Mouse (Mus musculus) kidney, embryonic 16.5 days (tissue): ENCODE measurements around the gene Tceanc2. TPM values are rescaled to one million over a fixed set of nuclear protein-coding genes. Genes with fewer than 3 reads are reported as not detected.

Experiments
- ATAC-seq: fragments of 200-750 bp; cut with Nextera tagmentation; 2 replicates; pipeline ENCODE4 v1.8.0; 2017; ENCODE audit warnings: moderate TSS enrichment; ENCODE audit not compliant: low FRiP score, low TSS enrichment
- H3K27ac ChIP-seq: fragments of 300-500 bp; sonication (generic); 2 replicates; pipeline ENCODE4 v1.5.1; 2014; ENCODE audit warnings: low read length
- H3K27me3 ChIP-seq: fragments of 300-500 bp; sonication (generic); 2 replicates; pipeline ENCODE4 v1.6.1; 2014; ENCODE audit warnings: low read length, control low read depth, mixed read lengths; ENCODE audit not compliant: insufficient read depth
- H3K36me3 ChIP-seq: fragments of 300-500 bp; sonication (generic); 2 replicates; pipeline ENCODE4 v1.6.1; 2014; ENCODE audit warnings: low read length, control low read depth, mixed read lengths; ENCODE audit not compliant: insufficient read depth
- H3K4me1 ChIP-seq: fragments of 300-500 bp; sonication (generic); 2 replicates; pipeline ENCODE4 v1.6.1; 2014; ENCODE audit warnings: low read length, control low read depth, mixed read lengths; ENCODE audit not compliant: insufficient read depth
- H3K4me2 ChIP-seq: fragments of 300-500 bp; sonication (generic); replicated peaks from 2 replicates; pipeline ENCODE4 v1.6.1; 2014; ENCODE audit warnings: low read depth, low read length
- H3K4me3 ChIP-seq: fragments of 300-500 bp; sonication (generic); 2 replicates; pipeline ENCODE4 v1.5.1; 2014; ENCODE audit warnings: mild to moderate bottlenecking, low read length
- H3K9ac ChIP-seq: fragments of 300-500 bp; sonication (generic); replicated peaks from 2 replicates; pipeline ENCODE4 v1.6.1; 2014; ENCODE audit warnings: low read length
- H3K9me3 ChIP-seq: fragments of 300-500 bp; sonication (generic); 2 replicates; pipeline ENCODE4 v1.6.1; 2016; ENCODE audit warnings: low read length, control low read depth
- WGBS: fragments of 180-500 bp; shearing (Covaris S2); extraction: QIAGEN DNeasy Blood & Tissue Kit; methylation state at CpG from one replicate; pipeline ENCODE4 v1.1.7; 2014; 5-methylcytosine and 5-hydroxymethylcytosine counted together
- polyA plus RNA-seq: library from polyadenylated mRNA; unstranded; fragments of >200 nt; fragmentation: Nextera tagmentation; extraction: Ambion mirVana; gene quantifications from 2 replicates; pipeline ENCODE4 v1.2.1, GENCODE M21; 2015

Gene Tceanc2
- polyA plus RNA-seq, 1 experiment from 2014 or later: 29.7 TPM

DNA sequence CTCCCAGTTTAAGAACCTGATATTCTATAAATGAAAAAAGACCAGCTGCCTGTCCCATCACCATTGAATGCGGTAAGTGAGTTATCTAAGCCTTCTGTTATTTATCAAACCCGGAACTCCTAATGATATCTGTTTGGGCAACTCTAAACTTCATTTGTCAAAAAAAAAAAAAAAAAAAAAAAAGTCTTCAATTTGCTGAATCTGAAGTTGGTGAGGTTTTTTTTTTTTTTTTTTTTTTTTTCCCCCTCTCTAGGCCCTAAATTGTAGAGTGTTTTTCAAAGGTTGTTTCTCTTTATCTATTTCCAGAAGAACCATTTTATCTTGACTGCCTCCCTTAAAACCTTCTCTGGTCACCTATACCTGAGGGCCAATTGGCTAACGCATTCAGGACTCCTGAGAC lies 44.0 kb downstream of the Tceanc2 start:
- Histone ChIP-seq H3K4me3 (no peak overlapping the region), H3K4me2 (no peak overlapping the region), H3K27me3 (no peaks in the 10 kb centered on the region), H3K36me3 (no peaks in the 10 kb centered on the region), H3K9me3 (no peaks in the 10 kb centered on the region), H3K27ac (0 out of 2 replicates have a peak overlapping the region, but pooled peaks have one; percentile 43), H3K9ac (no peak overlapping the region), H3K4me1 (peaks cover 56% of the 10 kb centered on the region)
- 84% methylated on average over 3 of the region's 3 CpGs for WGBS
- ATAC-seq: no peak

DNA sequence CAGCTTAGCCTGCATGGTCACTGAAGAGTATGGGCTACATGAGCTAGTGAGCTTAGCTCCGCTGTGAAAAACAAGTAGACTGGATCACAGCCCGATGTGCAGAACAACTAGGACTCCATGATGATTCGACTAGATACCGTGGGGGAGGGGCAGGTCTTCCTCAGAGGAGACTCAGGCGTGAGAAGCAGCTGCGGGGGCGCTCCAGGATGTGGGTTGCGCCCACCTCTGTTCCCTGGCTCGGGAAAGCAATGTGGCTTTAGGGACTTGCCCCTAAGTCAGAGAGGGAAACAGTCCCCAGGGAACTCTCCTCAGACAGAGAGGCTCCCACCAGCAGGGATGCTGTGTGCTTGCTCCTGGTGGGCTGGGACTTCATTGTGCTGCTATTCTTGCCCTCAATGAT lies 48.4 kb downstream of the Tceanc2 start:
- Histone ChIP-seq H3K36me3 (no peaks in the 10 kb centered on the region), H3K4me3 (no peak overlapping the region), H3K27me3 (no peaks in the 10 kb centered on the region), H3K27ac (no peak overlapping the region), H3K9me3 (no peaks in the 10 kb centered on the region), H3K4me2 (no peak overlapping the region), H3K9ac (no peak overlapping the region), H3K4me1 (peaks cover 43% of the 10 kb centered on the region)
- WGBS: 19% methylated on average over 9 of the region's 9 CpGs
- ATAC-seq: 0 out of 2 replicates have a peak, but pooled peaks have one; percentile 3

DNA sequence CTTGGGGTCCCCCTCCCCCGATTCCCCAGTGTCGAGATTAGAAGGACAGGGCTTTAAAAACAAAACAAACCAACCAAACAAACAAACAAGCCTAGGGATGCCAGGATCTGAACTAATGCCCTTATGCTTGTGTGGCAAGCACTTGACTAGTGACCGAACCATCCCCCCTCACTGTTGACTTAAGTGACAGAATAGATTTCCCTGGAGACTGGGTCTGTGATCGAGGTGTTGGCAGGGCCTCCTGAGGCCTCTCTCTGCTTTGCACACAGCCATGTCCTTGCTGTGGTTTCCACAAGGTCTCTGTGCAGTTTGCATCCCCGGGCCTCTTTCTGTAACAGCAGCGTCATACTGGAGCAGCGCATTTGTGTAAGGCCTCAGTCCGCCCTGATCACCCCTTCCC lies 49.5 kb downstream of the Tceanc2 start:
- Histone ChIP-seq H3K4me3 (no peak overlapping the region), H3K9me3 (no peaks in the 10 kb centered on the region), H3K9ac (no peak overlapping the region), H3K4me1 (peaks cover 38% of the 10 kb centered on the region), H3K27me3 (no peaks in the 10 kb centered on the region), H3K36me3 (no peaks in the 10 kb centered on the region), H3K27ac (no peak overlapping the region), H3K4me2 (no peak overlapping the region)
- ATAC-seq: no peak
- 80% methylated on average over 8 of the region's 8 CpGs for WGBS

DNA sequence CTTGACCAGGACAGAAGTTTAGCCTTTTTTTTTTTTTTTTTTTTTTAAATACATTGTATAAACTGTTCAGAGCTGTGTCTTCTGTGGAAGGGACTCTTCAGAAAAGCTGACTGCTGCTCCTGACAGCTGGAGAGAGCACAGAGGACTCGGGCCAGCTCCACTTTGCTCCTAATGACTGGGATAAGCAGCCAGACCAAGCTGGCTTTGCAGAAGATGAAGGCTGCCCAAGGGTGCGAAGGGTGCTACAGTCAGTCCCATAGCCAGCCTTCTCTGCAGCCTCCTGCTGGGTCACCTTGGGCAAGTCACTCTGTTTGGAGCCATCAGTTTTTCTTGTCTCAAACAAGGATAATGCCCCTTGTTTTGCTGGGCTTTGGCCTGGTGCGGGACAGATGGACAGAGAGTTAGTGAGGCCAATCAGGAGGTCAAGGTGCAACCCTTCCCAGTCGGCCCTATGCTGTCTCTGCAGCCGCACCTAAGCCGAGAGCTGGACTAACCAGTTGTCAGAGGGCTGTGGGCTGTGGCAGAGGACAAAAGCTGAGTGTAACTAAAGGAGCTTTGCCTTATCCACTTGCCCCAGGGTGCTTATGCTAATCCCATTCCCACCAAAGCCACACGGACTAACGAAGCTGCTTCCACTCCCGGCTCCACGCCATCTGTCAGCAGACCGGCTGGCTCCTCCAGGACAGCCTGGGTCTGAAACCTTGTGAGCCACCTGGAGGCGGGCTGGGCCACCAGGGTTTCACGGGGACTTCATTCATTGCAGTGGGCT lies 50.8 kb downstream of the Tceanc2 start:
- ATAC-seq: no peak
- H3K27ac ChIP-seq: no peak overlapping the region

DNA sequence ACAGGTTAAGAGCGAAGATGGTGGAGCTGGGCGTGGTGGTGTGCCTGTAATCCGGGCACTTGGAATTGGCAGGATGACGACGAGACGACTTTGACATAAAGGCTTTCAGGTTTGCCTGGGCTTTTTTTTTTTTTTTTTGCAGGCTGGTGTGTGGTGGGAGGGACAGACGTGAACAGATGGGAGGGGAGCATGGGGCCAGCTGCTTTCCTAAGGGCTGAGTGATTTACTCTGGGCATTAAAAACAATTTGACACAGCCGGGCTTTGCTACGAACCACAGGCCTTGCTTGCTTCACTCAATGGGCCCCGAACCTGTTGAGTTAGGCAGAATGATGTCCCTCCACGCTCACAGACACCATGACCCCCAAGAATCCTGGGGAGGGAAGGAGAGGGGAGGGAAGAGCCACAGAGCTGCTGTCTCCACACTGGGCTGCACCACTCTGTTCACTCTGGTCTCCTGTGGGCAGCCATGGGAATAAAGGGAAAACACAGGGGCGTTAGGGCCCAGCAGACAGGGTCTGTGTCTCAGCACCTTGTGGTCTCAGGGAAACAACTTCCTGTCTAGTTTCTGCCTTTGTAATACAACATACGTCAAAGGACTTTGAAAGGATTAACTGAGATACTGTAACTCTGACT lies 51.9 kb downstream of the Tceanc2 start:
- WGBS: 37% methylated on average over 13 of the region's 13 CpGs

More for the DNA sequence above, 50.8 kb downstream of the Tceanc2 start:
- no peak overlapping the region for H3K9ac ChIP-seq
- no peaks in the 10 kb centered on the region for H3K36me3 ChIP-seq
- peaks cover 35% of the 10 kb centered on the region for H3K4me1 ChIP-seq
- H3K4me2 ChIP-seq: no peak overlapping the region
- 38% methylated on average over 13 of the region's 13 CpGs for WGBS
- no peaks in the 10 kb centered on the region for H3K9me3 ChIP-seq
- no peaks in the 10 kb centered on the region for H3K27me3 ChIP-seq
- H3K4me3 ChIP-seq: no peak overlapping the region

DNA sequence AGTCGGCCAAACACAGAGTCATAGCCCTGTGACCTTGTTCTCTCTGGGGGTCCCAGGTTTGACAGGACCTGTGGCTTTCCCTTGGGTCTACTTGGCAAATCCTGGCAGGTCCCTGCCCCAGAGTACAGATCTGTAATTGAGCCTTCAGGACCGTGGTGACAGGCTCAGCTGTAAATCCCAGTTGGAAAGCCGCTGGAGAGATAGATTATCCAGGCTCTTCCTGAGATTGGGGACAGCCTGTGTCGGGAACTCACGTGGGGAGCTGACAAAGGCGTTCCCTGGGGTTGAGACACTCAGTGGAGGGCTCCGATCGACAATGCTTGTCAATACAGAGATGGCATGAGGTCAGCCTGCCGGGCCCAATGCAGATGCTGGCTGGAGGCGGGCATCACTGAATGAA lies 52.5 kb downstream of the Tceanc2 start:
- no peak for ATAC-seq
- H3K4me3 ChIP-seq: no peak overlapping the region
- no peak overlapping the region for H3K9ac ChIP-seq
- peaks cover 31% of the 10 kb centered on the region for H3K4me1 ChIP-seq
- no peaks in the 10 kb centered on the region for H3K27me3 ChIP-seq
- WGBS: 44% methylated on average over 10 of the region's 10 CpGs
- no peaks in the 10 kb centered on the region for H3K9me3 ChIP-seq
- no peak overlapping the region for H3K4me2 ChIP-seq
- no peaks in the 10 kb centered on the region for H3K36me3 ChIP-seq
- H3K27ac ChIP-seq: no peak overlapping the region

More for the DNA sequence above, 51.9 kb downstream of the Tceanc2 start:
- no peaks in the 10 kb centered on the region for H3K36me3 ChIP-seq
- no peaks in the 10 kb centered on the region for H3K9me3 ChIP-seq
- no peak overlapping the region for H3K9ac ChIP-seq
- H3K4me2 ChIP-seq: no peak overlapping the region
- peaks cover 32% of the 10 kb centered on the region for H3K4me1 ChIP-seq
- no peaks in the 10 kb centered on the region for H3K27me3 ChIP-seq
- H3K4me3 ChIP-seq: no peak overlapping the region
- ATAC-seq: no peak
- H3K27ac ChIP-seq: no peak overlapping the region

DNA sequence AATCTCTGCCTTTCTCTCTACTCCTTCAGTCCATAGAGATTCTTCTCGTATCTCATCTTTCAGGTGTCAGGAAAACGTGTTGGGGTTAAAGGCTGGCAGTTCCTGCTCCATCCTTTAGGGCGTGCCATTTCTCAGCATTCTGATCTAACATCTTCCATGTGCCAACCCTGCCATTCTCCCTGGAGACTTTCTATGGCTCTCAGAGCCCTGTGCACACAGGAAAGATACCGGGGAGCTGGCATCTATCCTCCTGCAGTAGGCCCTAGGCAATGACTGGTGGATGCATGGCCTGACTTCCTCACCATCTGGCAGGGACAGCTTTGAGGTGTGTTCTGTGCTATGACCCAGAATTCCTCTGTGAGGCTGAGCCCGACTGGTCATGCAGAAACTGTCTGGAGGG lies 53.8 kb downstream of the Tceanc2 start:
- Histone ChIP-seq H3K27ac (no peak overlapping the region), H3K36me3 (no peaks in the 10 kb centered on the region), H3K9ac (no peak overlapping the region), H3K4me1 (peaks cover 27% of the 10 kb centered on the region), H3K4me2 (no peak overlapping the region), H3K4me3 (no peak overlapping the region), H3K27me3 (no peaks in the 10 kb centered on the region), H3K9me3 (no peaks in the 10 kb centered on the region)
- ATAC-seq: no peak
- 49% methylated on average over 5 of the region's 5 CpGs for WGBS

DNA sequence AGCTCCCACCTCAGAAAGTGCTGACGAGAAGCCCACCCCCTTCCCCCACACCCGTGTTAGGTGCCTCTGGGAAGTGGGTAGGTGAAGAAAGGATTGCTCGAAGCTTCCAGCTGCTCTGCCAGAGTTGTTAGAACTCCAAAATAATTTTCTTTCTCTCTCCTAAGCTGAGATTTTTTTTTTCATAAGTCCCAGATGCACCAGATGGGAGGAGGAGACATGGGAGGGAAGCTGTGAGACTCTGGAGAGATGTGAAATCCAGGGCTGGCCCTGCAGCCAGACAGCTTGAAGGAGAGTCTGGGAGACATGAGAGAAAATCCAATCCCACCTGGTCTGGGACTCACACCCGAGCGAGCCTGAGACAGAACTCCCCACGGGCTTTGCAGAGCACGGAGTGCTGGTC lies 54.5 kb downstream of the Tceanc2 start:
- H3K4me3 ChIP-seq: no peak overlapping the region
- no peak overlapping the region for H3K9ac ChIP-seq
- H3K27me3 ChIP-seq: no peaks in the 10 kb centered on the region
- 54% methylated on average over 7 of the region's 7 CpGs for WGBS
- H3K36me3 ChIP-seq: no peaks in the 10 kb centered on the region
- H3K9me3 ChIP-seq: no peaks in the 10 kb centered on the region
- ATAC-seq: no peak
- no peak overlapping the region for H3K4me2 ChIP-seq
- peaks cover 27% of the 10 kb centered on the region for H3K4me1 ChIP-seq
- H3K27ac ChIP-seq: no peak overlapping the region

DNA sequence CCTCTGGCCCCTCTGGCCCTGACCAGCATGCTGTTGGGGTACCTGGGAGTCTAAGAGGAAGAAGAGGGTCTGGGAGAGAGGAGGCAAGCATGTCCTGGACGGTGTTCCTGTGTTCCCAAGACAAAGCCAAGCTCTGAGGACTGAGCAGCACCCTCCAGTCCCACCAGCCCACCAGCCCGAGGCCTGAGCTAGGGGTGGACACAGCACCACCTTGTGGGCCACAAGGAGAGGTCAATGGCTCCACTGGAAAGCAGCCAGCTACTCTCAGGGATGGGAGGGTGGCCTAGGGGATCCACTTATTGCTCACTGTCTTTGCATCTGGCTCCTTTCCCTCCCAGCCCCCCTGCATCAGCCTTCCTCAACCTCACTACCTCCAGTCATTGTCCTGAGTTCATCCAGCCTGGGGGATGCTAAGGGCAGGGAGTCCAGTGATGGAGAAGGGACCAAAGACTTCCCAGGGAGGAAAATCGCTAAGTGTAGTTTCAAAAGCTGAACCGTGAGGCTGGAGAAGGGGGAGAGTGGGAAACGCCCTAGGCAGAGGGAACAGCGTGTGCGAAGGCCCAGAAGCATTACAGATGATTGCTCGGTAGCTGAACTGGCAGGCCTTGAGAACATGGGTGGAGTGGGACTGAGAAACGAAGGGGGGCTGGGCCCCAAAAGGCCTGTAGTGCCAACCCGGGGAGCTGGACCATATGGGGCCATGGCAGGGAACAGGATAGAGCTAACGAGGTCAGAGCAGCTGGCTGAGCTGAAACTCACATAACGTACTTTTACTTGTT lies 57.6 kb downstream of the Tceanc2 start:
- H3K9ac ChIP-seq: no peak overlapping the region
- ATAC-seq: peak; percentile 64
- 58% methylated on average over 12 of the region's 12 CpGs for WGBS
- H3K9me3 ChIP-seq: no peaks in the 10 kb centered on the region
- H3K27me3 ChIP-seq: no peaks in the 10 kb centered on the region
- H3K4me1 ChIP-seq: peaks cover 8% of the 10 kb centered on the region; the same call in 1 of the 2 replicates
- H3K4me2 ChIP-seq: no peak overlapping the region
- 0 out of 2 replicates have a peak overlapping the region, but pooled peaks have one; percentile 31 for H3K27ac ChIP-seq
- no peak overlapping the region for H3K4me3 ChIP-seq
- H3K36me3 ChIP-seq: no peaks in the 10 kb centered on the region
